In the genomic region with DNA sequence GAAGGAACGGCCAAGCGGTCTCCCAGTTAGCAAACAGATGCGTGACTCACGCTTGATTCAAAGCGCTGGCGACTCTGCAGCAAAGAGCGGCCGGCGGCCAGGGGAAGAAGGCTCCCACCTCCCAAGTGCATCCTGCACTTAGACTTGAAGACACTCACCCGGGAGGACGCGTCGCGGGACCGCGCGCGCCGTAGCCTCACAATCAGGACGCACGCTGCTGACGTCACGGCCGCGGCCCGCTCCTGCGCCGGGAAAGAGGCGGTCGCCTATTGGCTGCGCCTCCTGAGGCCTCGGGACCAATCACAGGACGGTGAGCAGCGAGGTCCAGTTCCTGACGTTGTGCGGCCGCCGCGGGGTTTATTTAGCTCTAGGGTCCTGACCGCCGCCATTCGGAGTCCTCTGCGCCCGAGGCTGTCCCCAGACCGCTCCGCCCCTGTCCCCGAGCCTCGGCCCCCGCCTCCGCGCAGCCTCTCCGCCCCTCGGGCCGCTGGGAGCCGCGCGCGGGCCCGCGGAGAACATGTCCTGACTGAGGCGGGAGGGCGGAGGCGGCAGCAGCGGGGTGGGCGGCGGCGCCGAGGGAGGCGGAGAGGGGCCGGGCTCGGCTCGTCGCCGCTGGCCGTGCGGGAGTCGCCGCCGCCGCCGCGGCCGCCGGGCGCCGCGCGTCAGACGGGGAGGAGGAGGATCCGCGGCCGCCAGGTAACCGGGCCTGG, we compare ENCODE assay signal across 8 mouse cellular contexts. TPM values are rescaled to one million over a fixed set of nuclear protein-coding genes. Genes with fewer than 3 reads are reported as not detected.
DNase-seq lines count a peak whose midpoint lies in the region; ATAC-seq and TF ChIP-seq lines count a peak whose summit lies in the region.

A gene (plus strand): TSS at position 293 of the 710 bp plus-strand sequence.

- no peaks in the 10 kb centered on the region for H3K27me3 ChIP-seq in hindbrain, postnatal 0 days (ENCODE audit: insufficient read depth, low read length)

- H3K36me3 ChIP-seq in hindbrain, postnatal 0 days (ENCODE audit: insufficient read depth, low read length): no peaks in the 10 kb centered on the region

- intact Hi-C loops in gastrocnemius, adult 2 months (cut with DNase I): loop anchor here (2.0 kb wide), 1 partner anchor 66 kb away; no protein-coding TSS in a partner anchor
- intact Hi-C loops in left cerebral cortex, adult 2 months (cut with DNase I): loop anchor here (2.0 to 5.0 kb wide), 2 partner anchors 71 to 72 kb away; a partner anchor contains a TSS

- under 1% methylated on average over 62 of the region's 93 CpGs for WGBS in hindbrain, postnatal 0 days

- no peak for TF ChIP-seq CTCF in gastrocnemius, adult 2 months (IDR thresholded peaks at IDR 0.05)
- no peak for TF ChIP-seq CTCF in hindbrain, postnatal 0 days (IDR thresholded peaks at IDR 0.05; ENCODE audit: low read depth)
- no peak for TF ChIP-seq CTCF in left cerebral cortex, adult 2 months (IDR thresholded peaks at IDR 0.05)

- H3K27ac ChIP-seq in gastrocnemius, adult 2 months: peak within 1 kb of the TSS; percentile 99
- H3K27ac ChIP-seq in hindbrain, postnatal 0 days: peak within 1 kb of the TSS; percentile 99
- H3K27ac ChIP-seq in left cerebral cortex, adult 2 months: peak within 1 kb of the TSS; percentile 98

- DNase-seq in ZHBTc4 (ENCODE audit: low read depth, low spot score): peak; percentile 99
- peak; percentile 99 for DNase-seq in gastrocnemius, adult 2 months
- peak; percentile 99 for DNase-seq in hindbrain, postnatal 0 days (ENCODE audit: low spot score)
- DNase-seq in left cerebral cortex, adult 2 months (ENCODE audit: extremely low spot score in 1 of 2, low spot score in 2 of 2): peak; percentile 99
- DNase-seq in right cerebral cortex, adult 2 months (ENCODE audit: low spot score in 2 of 2): peak; percentile 99 to 100
- DNase-seq in urinary bladder, postnatal 14 days (ENCODE audit: low spot score): peak; percentile 98

- H3K4me1 ChIP-seq in hindbrain, postnatal 0 days (ENCODE audit: insufficient read depth, low read length): peaks cover 6% of the 10 kb centered on the region; the same call in 1 of the 2 replicates

- H3K9ac ChIP-seq in hindbrain, postnatal 0 days (replicated peaks; ENCODE audit: low read length): peak within 1 kb of the TSS; percentile 97

- H3K4me2 ChIP-seq in hindbrain, postnatal 0 days (ENCODE audit: low read depth, low read length): peak within 1 kb of the TSS; percentile 77

- ATAC-seq in common myeloid progenitor, adult 5-6 weeks (replicated peaks; ENCODE audit: low read depth, poor library complexity, severe bottlenecking): peak; percentile 91
- peak; percentile 100 for ATAC-seq in hindbrain, postnatal 0 days
- ATAC-seq in megakaryocyte, adult 5-6 weeks (ENCODE audit: poor library complexity, severe bottlenecking): peak; percentile 88

- peak within 1 kb of the TSS; percentile 95 for H3K4me3 ChIP-seq in gastrocnemius, adult 2 months
- H3K4me3 ChIP-seq in hindbrain, postnatal 0 days (ENCODE audit: low read length): peak within 1 kb of the TSS; percentile 94
- peak within 1 kb of the TSS; percentile 88 for H3K4me3 ChIP-seq in left cerebral cortex, adult 2 months

- H3K9me3 ChIP-seq in hindbrain, postnatal 0 days (ENCODE audit: low read length): no peaks in the 10 kb centered on the region

RNA-seq across cellular contexts. Expression of the gene that starts here (rescaled TPM):
- total RNA-seq in common myeloid progenitor, adult 5-6 weeks (2017): 50.8 and 58.6 TPM in 2 replicates
- total RNA-seq in gastrocnemius, adult 2 months (2021): 10 to 100 TPM; 47.0 to 54.5 TPM
- total RNA-seq in hindbrain, postnatal 0 days (2014; rRNA removed): 40.1 and 42.7 TPM in 2 replicates
- polyA plus RNA-seq in hindbrain, postnatal 0 days (2015; fragmentation: Nextera tagmentation; extraction: Ambion mirVana): 22.7 and 24.0 TPM in 2 replicates
- 10 to 100 TPM; 43.3 to 47.2 TPM for total RNA-seq in left cerebral cortex, adult 2 months (2021)
- total RNA-seq in megakaryocyte, adult 5-6 weeks (2015): 21.8 and 22.6 TPM in 2 replicates
- total RNA-seq in megakaryocyte, adult 5-6 weeks (2017): 42.3 and 47.6 TPM in 2 replicates

Comparison
In these comparisons a context has a peak if more than half of its experiments do, and no peak if none do; other contexts are left out.
1. Peak in every context shown above with its lines: DNase-seq, ATAC-seq, H3K4me3 ChIP-seq and H3K27ac ChIP-seq.